Mouse (Mus musculus) ES-Bruce4 (cell line): ENCODE results near the gene Gm28048.

ENCODE experiments used
- CTCF ChIP-seq: IDR thresholded peaks from one replicate; pipeline ENCODE4 v1.8.1; 2011; ENCODE audit warnings: low read depth, low read length
- EP300 ChIP-seq: IDR thresholded peaks from 2 replicates; pipeline ENCODE4 v1.6.1; 2011; ENCODE audit warnings: low read depth, low read length; ENCODE audit not compliant: insufficient read depth
- POLR2A ChIP-seq: IDR thresholded peaks from one replicate; pipeline ENCODE4 v1.8.1; 2011; ENCODE audit warnings: low read length; ENCODE audit not compliant: insufficient read depth

DNA sequence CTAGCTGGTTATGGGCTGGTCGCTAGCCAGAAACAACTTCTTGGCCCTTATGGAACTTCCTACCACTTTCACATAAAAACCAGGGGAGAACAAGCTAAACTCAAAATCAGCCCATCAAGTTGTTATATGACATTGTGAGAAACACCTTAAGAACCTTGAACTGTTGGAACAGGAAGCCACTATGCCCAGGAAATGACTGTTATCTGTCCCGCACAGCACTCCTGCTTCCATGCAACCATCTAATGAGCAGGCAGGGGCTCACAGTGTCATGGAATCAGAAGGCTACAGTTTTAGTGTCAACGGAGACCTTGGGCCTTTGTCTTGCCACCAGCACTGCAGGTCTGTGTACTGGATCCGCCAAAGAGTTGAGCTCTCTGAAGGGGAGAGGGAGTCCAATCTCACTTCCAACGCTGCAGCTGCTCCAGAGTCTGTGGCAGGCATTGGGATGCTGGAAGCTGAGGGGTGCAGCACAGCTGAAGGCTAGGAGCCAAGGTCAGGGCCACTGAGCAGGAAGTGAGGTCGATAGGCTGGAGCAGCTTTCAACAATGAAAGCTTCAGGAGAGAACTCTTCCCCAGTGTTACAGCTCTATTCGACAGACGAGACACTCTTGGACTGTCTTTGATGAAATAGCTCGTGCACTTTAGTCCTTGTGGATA lies 157.7 kb downstream of the Gm28048 start:
- TF ChIP-seq POLR2A (no peak), CTCF (no peak), EP300 (no peak)
